Mouse (Mus musculus) spleen, adult 2 months (tissue): Measurements from ENCODE around the gene Mrnip. TPM values are rescaled to one million over a fixed set of nuclear protein-coding genes. Genes with fewer than 3 reads are reported as not detected.

ENCODE experiments used
- DNase-seq, 2 experiments: peaks; one replicate each; pipeline versions ENCODE4 v3.0.0 to v3.0.0-alpha.2; 2012 to 2021; ENCODE audit warnings: low spot score in 2 of 2, low read depth in 1 of 2
- H3K27ac ChIP-seq: fragments of 200-500 bp; 2 replicates; pipeline ENCODE4 v1.5.1; 2012; ENCODE audit warnings: low read length, inconsistent platforms; ENCODE audit not compliant: insufficient read depth
- H3K27me3 ChIP-seq: fragments of 200-500 bp; 2 replicates; pipeline ENCODE4 v1.6.1; 2012; ENCODE audit warnings: mild to moderate bottlenecking, moderate library complexity, low read length, inconsistent platforms; ENCODE audit not compliant: control insufficient read depth, insufficient read depth
- H3K36me3 ChIP-seq: fragments of 200-500 bp; 2 replicates; pipeline ENCODE4 v1.6.1; 2012; ENCODE audit warnings: mild to moderate bottlenecking, low read length, inconsistent platforms; ENCODE audit not compliant: control insufficient read depth, insufficient read depth
- H3K4me1 ChIP-seq: fragments of 200-500 bp; 2 replicates; pipeline ENCODE4 v1.6.1; 2011; ENCODE audit warnings: inconsistent platforms; ENCODE audit not compliant: control insufficient read depth, insufficient read depth, insufficient read length
- H3K4me3 ChIP-seq: fragments of 200-500 bp; 2 replicates; pipeline ENCODE4 v1.5.1; 2011; ENCODE audit warnings: mild to moderate bottlenecking, inconsistent platforms; ENCODE audit not compliant: insufficient read depth, insufficient read length; ENCODE audit errors: extremely low read depth
- CTCF ChIP-seq: fragments of 200-500 bp; IDR thresholded peaks from 2 replicates; pipeline ENCODE4 v1.5.1; 2011; ENCODE audit warnings: mild to moderate bottlenecking, inconsistent platforms; ENCODE audit not compliant: insufficient read depth, insufficient read length, insufficient replicate concordance; ENCODE audit errors: extremely low read depth
- POLR2A ChIP-seq: fragments of 200-500 bp; IDR thresholded peaks from 2 replicates; pipeline ENCODE4 v1.6.1; 2011; ENCODE audit warnings: low read depth, low read length, inconsistent platforms
- WGBS: fragments of 180-500 bp; shearing (Covaris S2); methylation state at CpG from one replicate; pipeline ENCODE4 v1.1.7; 2018; 5-methylcytosine and 5-hydroxymethylcytosine counted together
- polyA plus RNA-seq: library from polyadenylated mRNA; depleted of rRNA; stranded (reverse); fragments of >200 nt; gene quantifications from 2 replicates; pipeline ENCODE4 v1.2.3, GENCODE M21; 2012

Mrnip gene
- polyA plus RNA-seq, 1 experiment = 2.4 TPM

DNA sequence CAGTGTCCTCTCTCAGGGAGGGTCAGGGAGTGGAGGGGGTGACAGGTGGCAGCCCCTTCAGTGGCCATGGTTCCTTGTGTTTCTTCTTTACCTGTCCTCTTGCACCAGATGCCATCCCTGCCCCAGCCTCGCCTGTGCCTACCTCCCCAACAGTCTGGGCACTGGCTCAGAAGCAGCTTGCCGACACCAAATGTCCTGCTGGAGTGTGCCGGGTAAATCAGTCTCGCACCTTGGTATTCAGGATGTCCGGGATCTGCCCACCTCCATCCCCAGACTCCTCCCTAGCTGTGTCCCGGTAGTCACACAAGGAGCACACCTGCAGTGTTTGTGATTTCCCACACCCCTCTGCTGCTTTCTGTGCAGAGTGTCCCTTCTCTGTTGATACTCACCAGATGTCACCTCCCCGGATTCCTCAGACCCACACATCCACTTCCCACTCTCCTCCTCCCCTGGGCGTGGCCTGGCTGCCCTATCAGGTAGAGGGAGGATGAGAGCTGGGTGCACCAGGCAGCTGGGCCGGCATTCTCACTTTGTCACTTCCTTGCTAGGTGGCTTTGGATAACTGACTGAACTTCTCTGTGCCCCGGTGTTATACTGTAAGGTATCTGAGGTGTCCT, 35.9 kb upstream of the Mrnip start:
- no peaks in the 10 kb centered on the region for H3K4me1 ChIP-seq
- WGBS = 82% methylated on average over 10 of the region's 10 CpGs
- TF ChIP-seq CTCF (no peak), POLR2A (no peak)
- H3K36me3 ChIP-seq = peaks cover 16% of the 10 kb centered on the region
- no peak overlapping the region for H3K27ac ChIP-seq
- DNase-seq = no peak
- H3K27me3 ChIP-seq = no peaks in the 10 kb centered on the region
- H3K4me3 ChIP-seq = no peak overlapping the region

DNA sequence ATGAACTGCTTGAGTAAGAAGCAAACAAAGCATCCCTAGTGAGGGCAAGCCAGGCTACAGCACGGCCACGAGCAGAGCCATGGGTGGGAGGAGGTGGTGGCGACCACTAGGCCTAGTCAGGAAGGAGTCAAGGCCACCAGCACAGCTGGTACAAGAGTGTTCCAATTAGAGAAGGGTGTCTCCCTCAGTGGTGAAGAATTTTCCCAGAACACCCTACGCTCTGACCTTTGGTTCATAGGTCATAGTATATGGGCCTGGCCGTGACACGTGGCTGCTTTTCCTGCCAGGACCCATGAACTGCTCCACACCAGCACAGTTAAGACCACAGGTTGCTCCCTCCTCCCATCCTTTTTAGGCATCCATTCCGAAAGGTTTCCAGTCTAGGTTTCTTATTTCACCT, 34.7 kb upstream of the Mrnip start:
- TF ChIP-seq POLR2A (no peak), CTCF (no peak)
- peak overlapping the region; percentile 20; the same call in 1 of the 2 replicates for H3K27ac ChIP-seq
- H3K36me3 ChIP-seq = peaks cover 16% of the 10 kb centered on the region
- H3K27me3 ChIP-seq = no peaks in the 10 kb centered on the region
- H3K4me3 ChIP-seq = no peak overlapping the region
- DNase-seq = no peak
- 91% methylated on average over 7 of the region's 7 CpGs for WGBS
- H3K4me1 ChIP-seq = no peaks in the 10 kb centered on the region

DNA sequence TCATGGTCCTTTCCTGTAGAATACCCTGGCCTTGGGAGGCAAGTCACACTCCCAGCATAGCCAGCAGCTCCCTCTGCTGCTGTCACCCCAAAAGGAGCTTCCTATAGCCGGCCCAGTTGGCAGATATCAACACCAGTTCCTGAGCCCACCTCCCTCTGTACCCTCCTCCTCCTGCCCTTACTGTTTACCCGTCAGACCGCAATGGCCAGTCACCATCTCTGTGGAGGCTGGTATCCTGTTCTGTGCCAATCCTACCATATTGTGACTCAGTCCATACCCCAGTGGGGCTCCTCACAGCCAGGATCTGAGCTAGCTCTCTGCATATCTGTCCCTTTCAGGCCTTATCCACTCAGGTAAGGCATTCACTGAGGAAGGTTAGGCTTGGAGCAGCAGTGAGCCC, 28.7 kb upstream of the Mrnip start:
- H3K4me3 ChIP-seq = no peak overlapping the region
- WGBS = 95% methylated on average over 3 of the region's 3 CpGs
- H3K36me3 ChIP-seq = peaks cover 35% of the 10 kb centered on the region
- DNase-seq = no peak
- H3K27ac ChIP-seq = no peak overlapping the region
- TF ChIP-seq POLR2A = no peak
- TF ChIP-seq CTCF = no peak
- H3K27me3 ChIP-seq = no peaks in the 10 kb centered on the region
- no peaks in the 10 kb centered on the region for H3K4me1 ChIP-seq

DNA sequence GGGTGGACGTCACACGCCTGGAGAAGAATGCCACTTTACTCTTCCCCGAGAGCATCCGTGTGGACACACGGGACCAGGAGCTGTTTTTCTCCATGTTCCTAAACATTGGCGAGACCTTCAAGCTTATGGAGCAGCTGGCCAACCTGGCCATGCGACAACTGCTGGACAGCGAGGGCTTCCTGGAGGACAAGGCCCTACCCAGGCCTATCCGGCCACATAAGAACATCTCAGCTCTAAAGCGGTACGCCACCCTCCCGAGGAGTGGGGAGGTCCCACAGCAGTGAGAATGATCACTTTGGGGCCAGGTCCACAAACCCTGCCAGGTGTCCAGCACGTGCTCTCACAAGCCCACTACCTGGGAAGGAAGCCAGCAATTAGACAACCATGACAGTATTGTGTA, 28.1 kb upstream of the Mrnip start:
- Histone ChIP-seq H3K4me3 (no peak overlapping the region), H3K4me1 (no peaks in the 10 kb centered on the region), H3K36me3 (peaks cover 35% of the 10 kb centered on the region), H3K27ac (no peak overlapping the region), H3K27me3 (no peaks in the 10 kb centered on the region)
- TF ChIP-seq POLR2A (no peak), CTCF (no peak)
- no peak for DNase-seq
- 97% methylated on average over 13 of the region's 13 CpGs for WGBS

DNA sequence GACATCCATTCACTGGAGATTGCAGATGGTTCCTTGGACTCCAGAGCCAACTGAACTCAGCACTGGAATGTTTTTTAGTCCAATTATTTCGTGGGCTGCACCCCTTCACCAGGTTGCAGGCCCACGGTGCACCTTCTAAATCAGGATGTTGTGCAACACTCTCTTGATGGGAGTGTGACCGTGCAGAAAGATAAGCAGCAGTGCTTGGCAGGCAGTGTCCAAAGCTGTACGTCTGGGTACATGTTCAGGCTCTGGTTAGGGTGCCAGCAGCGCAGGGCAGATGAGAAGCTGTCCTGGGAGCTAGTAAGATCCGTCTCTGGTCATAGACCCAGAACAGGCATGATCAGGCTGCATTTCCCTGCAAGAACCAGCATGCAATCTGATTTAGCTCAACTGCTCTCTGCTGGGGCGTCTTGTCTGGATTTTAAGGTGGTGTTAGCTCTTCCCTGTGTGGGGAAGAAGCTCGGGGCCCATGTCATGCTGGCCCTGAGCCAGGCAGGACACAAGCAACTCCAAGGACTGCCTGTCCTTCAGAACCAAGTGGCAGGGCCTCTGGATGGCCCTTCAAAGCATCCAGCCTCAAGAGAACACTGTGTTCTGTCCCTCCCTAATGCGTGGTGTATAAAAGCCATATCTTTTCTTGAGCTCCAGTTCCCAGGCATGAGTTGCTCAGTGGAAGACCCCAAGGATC, 26.8 kb upstream of the Mrnip start:
- peaks cover 43% of the 10 kb centered on the region for H3K36me3 ChIP-seq
- no peak overlapping the region for H3K4me3 ChIP-seq
- H3K27me3 ChIP-seq = no peaks in the 10 kb centered on the region
- H3K27ac ChIP-seq = no peak overlapping the region
- TF ChIP-seq CTCF = no peak
- no peak for TF ChIP-seq POLR2A
- 72% methylated on average over 9 of the region's 9 CpGs for WGBS
- no peaks in the 10 kb centered on the region for H3K4me1 ChIP-seq
- DNase-seq = no peak

DNA sequence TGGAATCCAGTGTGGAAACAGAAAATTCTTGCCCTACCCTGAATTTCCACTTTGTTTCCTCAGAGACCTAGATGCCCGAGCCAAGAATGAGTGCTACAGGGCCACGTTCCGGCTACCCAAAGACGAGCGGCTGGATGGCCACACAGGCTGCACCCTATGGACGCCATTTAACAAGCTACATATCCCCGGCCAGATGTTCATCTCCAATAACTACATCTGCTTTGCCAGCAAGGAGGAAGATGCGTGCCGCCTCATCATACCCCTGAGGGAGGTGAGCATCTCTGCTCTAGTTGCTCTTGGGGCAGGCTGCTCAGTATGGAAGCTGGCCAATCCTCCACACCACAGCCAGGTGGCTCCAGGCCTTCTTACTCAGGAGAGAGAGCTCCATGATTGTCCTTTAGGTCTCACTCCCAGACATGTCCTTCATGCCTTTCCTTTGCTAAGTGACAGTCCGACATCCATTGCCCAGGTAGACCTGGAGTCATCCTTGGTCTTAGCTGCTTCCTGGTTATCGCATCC, 26.2 kb upstream of the Mrnip start:
- Histone ChIP-seq H3K4me3 (no peak overlapping the region), H3K27ac (no peak overlapping the region), H3K4me1 (no peaks in the 10 kb centered on the region), H3K36me3 (peaks cover 48% of the 10 kb centered on the region), H3K27me3 (no peaks in the 10 kb centered on the region)
- DNase-seq = no peak
- WGBS = 96% methylated on average over 11 of the region's 11 CpGs
- no peak for TF ChIP-seq POLR2A

DNA sequence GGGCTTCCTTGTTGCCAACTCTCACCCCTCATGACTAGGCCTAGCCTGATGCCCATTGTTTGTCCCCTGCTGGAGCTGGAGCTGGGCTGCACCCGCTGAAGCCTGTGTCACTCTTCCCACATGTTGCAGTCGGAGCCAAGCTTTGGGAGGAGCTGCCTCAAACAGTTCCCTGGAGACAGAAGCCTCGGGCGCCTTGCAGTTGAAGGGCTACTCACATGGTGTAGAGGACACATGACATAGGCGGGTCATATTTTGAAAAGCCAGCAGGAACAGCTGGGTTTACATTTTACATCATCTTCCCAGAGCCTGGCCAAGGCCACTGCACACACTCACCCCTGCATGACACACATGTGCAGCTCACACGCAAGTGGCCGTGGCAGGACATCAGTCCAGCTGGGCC, 25.0 kb upstream of the Mrnip start:
- DNase-seq = no peak
- H3K27ac ChIP-seq = no peak overlapping the region
- H3K4me1 ChIP-seq = no peaks in the 10 kb centered on the region
- H3K27me3 ChIP-seq = no peaks in the 10 kb centered on the region
- no peak overlapping the region for H3K4me3 ChIP-seq
- 89% methylated on average over 7 of the region's 7 CpGs for whole genome bisulfite sequencing
- peaks cover 54% of the 10 kb centered on the region for H3K36me3 ChIP-seq
- TF ChIP-seq POLR2A = no peak
- TF ChIP-seq CTCF = no peak
